Mouse (Mus musculus) olfactory bulb, adult 2 months (tissue): Measurements from ENCODE around the gene Gm43552. TPM values are rescaled to one million over a fixed set of nuclear protein-coding genes. Genes with fewer than 3 reads are reported as not detected.

Experiments
- H3K27ac ChIP-seq: fragments of 200-500 bp; 2 replicates; pipeline ENCODE4 v1.5.1; 2012; ENCODE audit warnings: low read depth, low read length; ENCODE audit not compliant: insufficient read depth
- H3K4me1 ChIP-seq: fragments of 200-500 bp; 2 replicates; pipeline ENCODE4 v1.6.1; 2012; ENCODE audit warnings: low read length; ENCODE audit not compliant: control insufficient read depth, insufficient read depth
- H3K4me3 ChIP-seq: fragments of 200-500 bp; 2 replicates; pipeline ENCODE4 v1.5.1; 2012; ENCODE audit warnings: mild to moderate bottlenecking, low read depth, low read length, moderate library complexity; ENCODE audit not compliant: insufficient read depth
- CTCF ChIP-seq: fragments of 200-500 bp; IDR thresholded peaks from 2 replicates; pipeline ENCODE4 v1.5.1; 2012; ENCODE audit warnings: low read depth, mild to moderate bottlenecking, low read length, moderate library complexity; ENCODE audit not compliant: insufficient read depth
- POLR2A ChIP-seq: fragments of 200-500 bp; IDR thresholded peaks from 2 replicates; pipeline ENCODE4 v1.6.1; 2012; ENCODE audit warnings: mild to moderate bottlenecking, low read depth, low read length, moderate library complexity; ENCODE audit not compliant: insufficient read depth
- WGBS: fragments of 180-500 bp; shearing (Covaris S2); methylation state at CpG from one replicate; pipeline ENCODE4 v1.1.7; 2018; 5-methylcytosine and 5-hydroxymethylcytosine counted together
- polyA plus RNA-seq: library from polyadenylated mRNA; stranded (reverse); fragments of >200 nt; gene quantifications from 2 replicates; pipeline ENCODE4 v1.2.4, GENCODE M21; 2012; ENCODE audit warnings: low replicate concordance; ENCODE audit not compliant: missing spikeins, insufficient read depth, insufficient read length

The Gm43552 gene
- polyA plus RNA-seq, 1 experiment: not detected

- Histone ChIP-seq H3K4me1 (no peaks in the 10 kb centered on the region), H3K27ac (no peak overlapping the region), H3K4me3 (peak overlapping the region; percentile 88)
- 3% methylated on average over 15 of the region's 15 CpGs for WGBS
- no peak for TF ChIP-seq POLR2A
- TF ChIP-seq CTCF: no peak
These were observed 57.9 kb downstream of the Gm43552 start for GRCm38 (mm10) chr5:65434471-65435362.

- no peak overlapping the region for H3K27ac ChIP-seq
- H3K4me3 ChIP-seq: no peak overlapping the region
- TF ChIP-seq POLR2A (no peak), CTCF (no peak)
- WGBS: 89% methylated on average over 5 of the region's 5 CpGs
- H3K4me1 ChIP-seq: no peaks in the 10 kb centered on the region
These were observed 63.2 kb downstream of the Gm43552 start for GRCm38 (mm10) chr5:65429441-65429840.

- no peak overlapping the region for H3K27ac ChIP-seq
- WGBS: 38% methylated on average over 4 of the region's 4 CpGs
- TF ChIP-seq POLR2A (no peak), CTCF (no peak)
- H3K4me3 ChIP-seq: no peak overlapping the region
- H3K4me1 ChIP-seq: no peaks in the 10 kb centered on the region
These were observed 64.3 kb downstream of the Gm43552 start for GRCm38 (mm10) chr5:65428321-65428720.

- Histone ChIP-seq H3K4me1 (no peaks in the 10 kb centered on the region), H3K4me3 (no peak overlapping the region), H3K27ac (no peak overlapping the region)
- no peak for TF ChIP-seq POLR2A
- TF ChIP-seq CTCF: no peak
- WGBS: 92% methylated on average over 5 of the region's 5 CpGs
These were observed 67.4 kb downstream of the Gm43552 start for GRCm38 (mm10) chr5:65425251-65425650.

GRCm38 (mm10) chr5:65424215-65424614 is 68.4 kb downstream of the Gm43552 start:
- 87% methylated on average over 6 of the region's 6 CpGs for WGBS
- H3K27ac ChIP-seq: no peak overlapping the region
- no peak overlapping the region for H3K4me3 ChIP-seq
- H3K4me1 ChIP-seq: no peaks in the 10 kb centered on the region
- TF ChIP-seq CTCF (no peak), POLR2A (no peak)

GRCm38 (mm10) chr5:65422803-65423202 is 69.8 kb downstream of the Gm43552 start:
- H3K27ac ChIP-seq: no peak overlapping the region
- H3K4me3 ChIP-seq: no peak overlapping the region
- TF ChIP-seq POLR2A: no peak
- TF ChIP-seq CTCF: no peak
- peaks cover 4% of the 10 kb centered on the region for H3K4me1 ChIP-seq
- WGBS: 95% methylated on average over 8 of the region's 8 CpGs

GRCm38 (mm10) chr5:65420822-65421221 is 71.8 kb downstream of the Gm43552 start:
- 72% methylated on average over 6 of the region's 6 CpGs for WGBS
- Histone ChIP-seq H3K4me3 (no peak overlapping the region), H3K4me1 (peaks cover 17% of the 10 kb centered on the region), H3K27ac (no peak overlapping the region)
- no peak for TF ChIP-seq CTCF
- no peak for TF ChIP-seq POLR2A

GRCm38 (mm10) chr5:65419136-65419535 is 73.5 kb downstream of the Gm43552 start:
- TF ChIP-seq CTCF (no peak), POLR2A (no peak)
- Histone ChIP-seq H3K27ac (no peak overlapping the region), H3K4me1 (peaks cover 20% of the 10 kb centered on the region), H3K4me3 (no peak overlapping the region)
- WGBS: 59% methylated on average over 10 of the region's 10 CpGs

GRCm38 (mm10) chr5:65415653-65416458 is 76.8 kb downstream of the Gm43552 start:
- Histone ChIP-seq H3K4me3 (no peak overlapping the region), H3K27ac (peak overlapping the region; percentile 54), H3K4me1 (peaks cover 20% of the 10 kb centered on the region)
- WGBS: 31% methylated on average over 26 of the region's 26 CpGs
- TF ChIP-seq CTCF: 0 out of 2 replicates have a peak, but pooled peaks have one; percentile 24
- TF ChIP-seq POLR2A: no peak
